Mouse (Mus musculus): ENCODE measurements around the gene Bcl2l15. TPM values are rescaled to one million over a fixed set of nuclear protein-coding genes. Genes with fewer than 3 reads are reported as not detected.
"Not testable (repeated sequence)": the region's sequence is repeated elsewhere in the genome, so short reads cannot be mapped to it uniquely, and the experiment has no call there.

The Bcl2l15 gene
- polyA plus RNA-seq (2016; fragmentation: Nextera tagmentation; extraction: Ambion mirVana): 0.38 and 0.42 TPM in 2 replicates

DNA sequence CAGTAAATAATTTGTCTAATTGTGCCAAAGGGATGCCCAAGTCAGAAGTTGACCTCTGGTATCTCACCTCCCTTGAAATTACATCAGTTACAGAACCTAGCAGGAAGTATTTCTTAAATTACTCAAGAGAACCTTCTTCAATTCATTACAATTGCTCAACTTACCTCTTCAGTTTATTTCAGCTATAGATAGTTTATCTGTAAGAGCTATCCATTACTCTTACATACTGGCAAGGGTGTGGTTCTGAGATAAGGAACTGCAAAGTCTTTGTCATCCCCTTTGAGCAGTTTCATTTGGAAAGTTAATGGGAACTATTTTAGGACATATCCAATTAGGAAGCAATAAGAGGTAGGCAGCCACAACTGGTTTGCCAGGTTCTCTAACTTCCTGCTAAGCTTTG lies at the start of gene Bcl2l15:
Bcl2l15 (plus strand) TSS at position 176 of the 400 bp plus-strand sequence.
- Histone ChIP-seq H3K9ac (replicated peaks) (no peak within 1 kb of the TSS), H3K36me3 (no peaks in the 10 kb centered on the region), H3K27ac (replicated peaks) (no peak within 1 kb of the TSS), H3K4me2 (replicated peaks) (no peak within 1 kb of the TSS), H3K4me3 (no peak within 1 kb of the TSS), H3K9me3 (no peaks in the 10 kb centered on the region), H3K4me1 (no peaks in the 10 kb centered on the region), H3K27me3 (no peaks in the 10 kb centered on the region)
- no peak for ATAC-seq (ENCODE audit: low FRiP score, low read depth)

DNA sequence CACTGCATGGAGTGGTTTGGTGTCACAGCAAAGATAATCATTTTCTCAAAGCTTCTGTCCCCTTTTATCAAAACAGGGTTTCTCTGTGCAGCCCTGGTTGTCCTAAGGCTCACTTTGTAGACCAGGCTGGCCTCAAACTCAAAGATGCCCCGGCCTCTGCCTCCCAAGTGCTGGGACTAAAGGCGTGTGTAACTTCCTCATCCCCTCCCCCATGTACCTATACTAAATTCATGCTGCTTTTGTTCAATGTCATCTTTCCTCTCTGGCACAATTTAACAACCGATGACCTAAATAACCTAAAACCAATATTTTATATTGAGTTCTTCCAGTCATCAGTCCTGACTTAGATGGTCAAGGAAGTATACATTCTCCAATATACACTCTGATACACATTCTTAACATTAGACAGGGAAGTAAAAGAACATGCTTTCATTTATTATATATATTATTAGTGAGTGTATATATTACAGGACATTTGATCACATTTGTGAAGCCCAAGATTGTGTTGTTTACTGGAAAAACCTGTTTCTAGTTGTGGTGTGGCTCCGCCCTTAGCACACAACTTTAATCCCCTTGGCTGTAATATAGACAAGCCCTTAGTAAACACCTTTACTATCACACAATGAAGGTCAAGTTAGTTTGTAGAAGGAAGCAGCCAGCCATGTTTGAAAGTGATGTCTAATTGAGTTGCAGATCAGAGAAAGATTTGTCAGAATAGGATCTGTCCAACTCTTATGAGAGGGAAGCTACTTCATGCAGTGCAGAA lies 49.4 kb upstream of the Bcl2l15 start:
- H3K9ac ChIP-seq (replicated peaks): no peak overlapping the region
- no peak overlapping the region for H3K4me2 ChIP-seq (replicated peaks)
- no peaks in the 10 kb centered on the region for H3K27me3 ChIP-seq
- H3K36me3 ChIP-seq: no peaks in the 10 kb centered on the region
- no peak overlapping the region for H3K27ac ChIP-seq (replicated peaks)
- WGBS: 94% methylated on average over 4 of the region's 4 CpGs
- no peak for ATAC-seq (ENCODE audit: low FRiP score, low read depth)
- no peak overlapping the region for H3K4me3 ChIP-seq
- 0 out of 2 replicates have a peak, but pooled peaks cover 2% of the 10 kb centered on the region for H3K4me1 ChIP-seq
- H3K9me3 ChIP-seq: no peaks in the 10 kb centered on the region

DNA sequence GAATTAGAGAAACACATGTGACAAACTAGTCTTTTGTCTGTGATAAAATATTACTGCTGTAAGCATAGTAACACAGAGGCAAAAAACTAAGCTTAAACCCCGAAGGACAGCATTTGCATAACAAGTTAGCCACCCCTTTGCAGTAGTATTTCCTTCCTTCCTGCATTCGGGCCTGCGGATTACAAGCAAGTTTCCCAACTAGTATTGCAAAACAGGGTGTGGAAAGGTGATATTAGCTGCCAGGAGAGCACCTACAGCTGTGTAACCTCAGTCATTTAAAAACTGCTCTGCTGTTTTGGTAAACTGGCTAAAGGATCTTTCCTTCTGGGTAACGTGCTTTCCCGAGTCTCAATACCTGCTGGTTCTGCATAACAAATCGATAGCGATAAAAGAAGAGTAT lies 45.2 kb upstream of the Bcl2l15 start:
- Histone ChIP-seq H3K27ac (replicated peaks) (no peak overlapping the region), H3K9me3 (no peaks in the 10 kb centered on the region), H3K27me3 (no peaks in the 10 kb centered on the region), H3K4me1 (peaks cover 19% of the 10 kb centered on the region), H3K36me3 (no peaks in the 10 kb centered on the region), H3K4me2 (replicated peaks) (no peak overlapping the region), H3K9ac (replicated peaks) (no peak overlapping the region), H3K4me3 (no peak overlapping the region)
- 68% methylated on average over 7 of the region's 7 CpGs for WGBS
- no peak for ATAC-seq (ENCODE audit: low FRiP score, low read depth)

DNA sequence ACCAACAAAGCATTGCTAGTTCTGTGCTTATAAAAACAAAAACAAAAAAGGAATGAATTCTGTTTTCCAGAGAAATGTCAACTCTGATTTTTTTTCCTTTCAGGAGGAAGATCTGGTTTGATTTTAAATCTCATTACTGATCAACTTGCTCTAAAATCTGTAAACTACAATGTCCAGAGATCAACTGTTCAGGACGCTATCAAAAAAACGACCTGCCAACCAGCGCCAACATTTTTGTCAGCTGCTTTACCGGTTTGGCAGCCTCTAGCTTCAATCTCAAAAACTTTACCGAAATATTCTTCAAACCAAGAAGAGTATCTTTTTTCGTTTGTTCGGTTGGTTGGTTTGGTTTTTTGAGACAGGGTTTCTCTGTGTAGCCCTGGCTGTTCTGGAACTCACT lies 43.3 kb upstream of the Bcl2l15 start:
- Histone ChIP-seq H3K9ac (replicated peaks) (no peak overlapping the region), H3K27me3 (no peaks in the 10 kb centered on the region), H3K9me3 (no peaks in the 10 kb centered on the region), H3K36me3 (no peaks in the 10 kb centered on the region), H3K4me1 (peaks cover 19% of the 10 kb centered on the region), H3K4me3 (no peak overlapping the region), H3K27ac (replicated peaks) (no peak overlapping the region), H3K4me2 (replicated peaks) (peak overlapping the region; percentile 88)
- 86% methylated on average over 7 of the region's 7 CpGs for WGBS
- ATAC-seq (ENCODE audit: low FRiP score, low read depth): no peak

DNA sequence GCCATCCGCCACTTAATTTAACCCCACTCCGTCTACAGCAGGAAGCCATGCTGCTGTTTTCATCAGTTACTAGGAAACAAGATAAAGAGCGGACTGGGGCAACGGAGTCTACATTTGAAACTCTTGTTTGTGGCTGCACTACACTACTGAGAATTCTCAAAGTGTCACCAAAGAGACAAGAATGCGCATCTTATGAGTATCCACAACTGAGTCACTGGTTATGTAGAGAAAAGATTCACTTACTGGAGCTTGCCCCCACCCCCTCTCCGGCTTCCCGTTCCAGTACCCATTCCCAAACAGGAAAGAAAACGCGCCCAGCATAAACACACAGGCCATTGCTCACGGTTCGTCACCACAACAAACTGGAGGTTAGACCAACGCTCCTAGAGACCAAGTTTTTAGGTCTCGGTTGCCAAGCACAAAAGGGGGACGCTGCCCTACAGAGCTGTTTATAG lies 42.5 kb upstream of the Bcl2l15 start:
- H3K27ac ChIP-seq (replicated peaks): peak overlapping the region; percentile 87

DNA sequence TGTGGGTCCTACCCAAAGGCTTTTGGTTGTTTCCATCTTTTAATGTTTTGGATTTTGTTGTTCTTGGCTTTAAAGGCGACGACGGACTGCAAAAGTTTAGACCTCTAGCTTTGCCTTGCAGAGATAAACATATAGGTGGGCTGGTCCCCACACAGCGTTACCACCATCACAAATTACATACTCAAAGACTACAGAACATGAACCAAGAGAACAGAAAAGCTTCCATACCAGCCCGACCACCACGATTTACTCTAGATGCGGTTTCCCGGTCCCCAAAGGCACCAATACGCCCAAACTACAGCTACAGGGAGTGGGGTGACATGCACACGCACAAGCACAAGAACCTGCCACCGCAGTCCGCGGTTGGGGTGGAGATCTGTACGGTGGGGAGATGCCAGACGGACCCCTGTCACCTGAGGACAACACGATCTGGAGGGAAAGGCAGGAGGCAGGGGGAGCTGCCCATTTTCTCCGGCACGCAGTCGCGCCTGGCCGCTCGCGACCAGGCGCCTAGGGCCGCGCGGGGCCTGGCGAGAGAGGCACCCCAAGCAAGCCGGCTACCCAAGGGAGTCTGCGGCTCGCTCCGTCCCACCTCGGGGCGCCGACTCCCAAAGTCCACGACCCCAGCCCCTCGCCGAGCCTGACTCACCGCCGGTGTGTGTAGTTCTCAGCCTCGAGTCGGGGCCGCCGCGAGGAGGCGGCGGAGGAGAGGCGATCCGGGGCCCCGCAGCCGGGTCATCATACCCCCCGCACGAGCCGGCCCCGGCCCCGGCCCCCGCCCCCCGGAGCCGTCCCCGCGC lies 41.9 kb upstream of the Bcl2l15 start:
- no peaks in the 10 kb centered on the region for H3K27me3 ChIP-seq
- H3K4me3 ChIP-seq: peak overlapping the region; percentile 97
- H3K27ac ChIP-seq (replicated peaks): peak overlapping the region; percentile 87
- WGBS: under 1% methylated on average over 42 of the region's 61 CpGs
- peaks cover 19% of the 10 kb centered on the region for H3K4me1 ChIP-seq
- H3K36me3 ChIP-seq: no peaks in the 10 kb centered on the region
- H3K4me2 ChIP-seq (replicated peaks): peak overlapping the region; percentile 88
- H3K9me3 ChIP-seq: no peaks in the 10 kb centered on the region
- ATAC-seq (ENCODE audit: low FRiP score, low read depth): peak; percentile 88
- peak overlapping the region; percentile 96 for H3K9ac ChIP-seq (replicated peaks)

More for the DNA sequence above, 42.5 kb upstream of the Bcl2l15 start:
- no peak for ATAC-seq (ENCODE audit: low FRiP score, low read depth)
- Histone ChIP-seq H3K27me3 (no peaks in the 10 kb centered on the region), H3K9me3 (no peaks in the 10 kb centered on the region), H3K4me3 (peak overlapping the region; percentile 97), H3K9ac (replicated peaks) (peak overlapping the region; percentile 96), H3K4me1 (peaks cover 19% of the 10 kb centered on the region), H3K4me2 (replicated peaks) (peak overlapping the region; percentile 88), H3K36me3 (no peaks in the 10 kb centered on the region)
- 2% methylated on average over 14 of the region's 14 CpGs for WGBS

DNA sequence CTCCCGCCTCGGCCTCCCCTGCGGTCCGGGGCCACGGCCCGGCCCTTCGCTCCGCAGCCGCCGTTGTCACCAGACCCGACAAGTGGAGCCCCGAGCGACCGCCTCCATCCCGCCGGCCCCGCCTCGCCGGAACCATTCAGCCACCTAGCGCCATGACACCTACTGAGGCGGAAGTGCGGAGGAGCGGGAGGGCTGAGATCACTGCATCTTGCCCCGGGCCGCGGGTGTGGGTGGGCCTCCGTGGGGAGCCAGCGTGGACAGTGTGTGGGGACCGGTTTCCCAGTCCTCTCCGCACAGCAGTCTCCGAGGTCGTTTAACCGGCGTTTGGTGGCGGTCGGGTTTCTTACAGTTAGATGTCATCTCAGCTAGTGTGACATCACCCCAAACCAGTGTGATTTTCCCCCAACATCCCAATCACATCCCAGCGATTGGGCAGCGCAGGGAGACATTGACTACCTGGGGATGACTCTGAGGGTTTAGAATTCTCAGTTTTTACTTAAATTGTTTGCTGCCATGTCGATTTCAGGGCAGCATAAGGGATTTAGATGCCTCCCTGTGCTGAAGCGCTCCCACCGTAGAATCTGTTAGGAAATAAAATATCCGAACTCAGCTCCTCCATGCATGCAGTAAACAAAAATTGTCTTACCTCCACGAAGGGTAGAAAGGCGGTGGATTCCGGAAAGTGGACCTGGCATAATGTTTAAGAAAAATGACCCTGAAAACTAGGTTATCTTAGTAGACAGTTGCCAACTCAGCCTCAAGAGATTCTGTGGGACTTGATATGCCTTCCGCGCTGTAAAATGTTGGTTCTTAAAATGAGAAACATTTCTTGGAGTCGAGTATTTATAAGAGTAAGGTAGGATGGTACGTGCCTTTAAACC lies 40.9 kb upstream of the Bcl2l15 start, which contains the start of gene Hipk1:
Hipk1 (minus strand) TSS at position 334 of the 881 bp plus-strand sequence.
- Histone ChIP-seq H3K4me1 (peaks cover 19% of the 10 kb centered on the region), H3K36me3 (no peaks in the 10 kb centered on the region), H3K9me3 (no peaks in the 10 kb centered on the region), H3K4me3 (peak within 1 kb of the TSS; percentile 97), H3K27me3 (no peaks in the 10 kb centered on the region), H3K9ac (replicated peaks) (peak within 1 kb of the TSS; percentile 96), H3K27ac (replicated peaks) (peak within 1 kb of the TSS; percentile 87), H3K4me2 (replicated peaks) (peak within 1 kb of the TSS; percentile 88)
- ATAC-seq (ENCODE audit: low FRiP score, low read depth): peak; percentile 96
- WGBS: 9% methylated on average over 49 of the region's 49 CpGs

DNA sequence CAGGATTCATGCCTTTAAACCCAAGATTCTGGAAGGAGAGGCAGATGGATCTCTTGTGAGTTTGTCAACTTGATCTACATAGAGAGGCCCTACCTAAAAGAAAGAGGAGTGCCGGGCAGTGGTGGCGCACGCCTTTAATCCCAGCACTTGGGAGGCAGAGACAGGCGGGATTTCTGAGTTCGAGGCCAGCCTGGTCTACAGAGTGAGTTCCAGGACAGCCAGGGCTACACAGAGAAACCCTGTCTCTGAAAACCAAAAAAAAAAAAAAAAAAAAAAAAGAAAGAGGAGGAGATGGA lies 40.3 kb upstream of the Bcl2l15 start:
- H3K9me3 ChIP-seq; H3K4me3 ChIP-seq; H3K27me3 ChIP-seq; H3K36me3 ChIP-seq; H3K27ac ChIP-seq (replicated peaks); H3K9ac ChIP-seq (replicated peaks); ATAC-seq (ENCODE audit: low FRiP score, low read depth): not testable (repeated sequence)
- WGBS: 82% methylated on average over 5 of the region's 5 CpGs
- H3K4me1 ChIP-seq: peaks cover 19% of the 10 kb centered on the region
- peak overlapping the region; percentile 88; the same call in 1 of the 2 replicates for H3K4me2 ChIP-seq (replicated peaks)

DNA sequence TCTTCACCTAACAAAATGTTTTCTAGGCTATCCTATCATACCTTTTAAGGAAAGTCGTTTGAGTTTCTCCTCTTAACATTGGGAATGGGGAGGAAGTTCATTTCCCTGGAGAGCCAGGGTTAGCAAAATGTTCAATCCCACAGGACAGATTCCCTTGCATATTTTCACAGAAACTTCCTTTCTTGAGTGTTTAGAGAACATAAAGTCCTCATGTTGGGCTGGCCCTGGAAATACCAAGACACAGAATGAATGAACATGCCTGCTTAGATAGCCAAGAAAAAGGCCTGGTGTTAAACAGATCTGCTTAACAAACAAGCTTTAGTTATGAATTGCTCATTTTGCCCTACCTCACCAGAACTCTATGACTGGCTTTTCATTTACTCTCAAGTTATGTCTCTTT lies 39.8 kb upstream of the Bcl2l15 start:
- H3K4me2 ChIP-seq (replicated peaks): no peak overlapping the region
- H3K27ac ChIP-seq (replicated peaks): no peak overlapping the region
- WGBS: 83% methylated on average over 1 of the region's 1 CpGs
- peaks cover 19% of the 10 kb centered on the region for H3K4me1 ChIP-seq
- H3K27me3 ChIP-seq: no peaks in the 10 kb centered on the region
- no peak overlapping the region for H3K4me3 ChIP-seq
- no peaks in the 10 kb centered on the region for H3K9me3 ChIP-seq
- no peak overlapping the region for H3K9ac ChIP-seq (replicated peaks)
- no peaks in the 10 kb centered on the region for H3K36me3 ChIP-seq
- ATAC-seq (ENCODE audit: low FRiP score, low read depth): no peak

DNA sequence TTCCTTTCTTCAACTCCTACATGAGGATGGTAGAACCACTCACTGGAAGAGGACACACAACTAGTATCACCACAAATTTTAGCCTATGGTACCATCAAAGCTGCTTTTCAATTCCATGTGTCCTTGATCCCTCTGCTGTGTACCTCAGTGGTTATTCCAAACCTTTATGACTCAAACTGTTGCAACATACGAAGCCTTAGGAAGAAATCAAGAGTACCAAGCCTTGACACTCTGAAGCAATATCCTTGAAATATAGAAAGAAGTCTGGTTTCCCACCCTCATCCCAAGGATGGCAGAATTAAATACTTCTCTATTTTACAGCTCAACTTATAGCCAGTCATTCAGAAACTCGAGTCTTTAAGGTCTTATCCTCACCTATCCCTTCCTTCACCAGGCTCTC lies 36.0 kb upstream of the Bcl2l15 start:
- no peak overlapping the region for H3K4me3 ChIP-seq

DNA sequence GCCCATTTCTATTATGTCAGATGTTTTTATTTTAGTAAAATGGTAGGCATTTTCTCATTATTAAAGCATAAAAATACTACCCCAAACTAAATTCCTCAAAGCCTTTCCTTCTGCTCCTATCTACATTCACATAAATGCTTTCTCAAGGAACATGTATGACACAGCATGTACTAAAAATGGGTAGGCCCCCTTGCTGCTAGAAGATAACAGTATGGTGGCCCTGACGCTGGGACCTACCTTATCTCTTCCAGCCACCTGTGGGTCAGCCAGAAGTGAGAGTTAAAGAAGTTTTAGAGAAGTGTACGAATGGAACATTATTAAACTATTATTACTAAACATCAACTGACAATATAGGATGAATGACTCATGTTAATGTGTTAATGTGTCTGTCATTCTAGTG lies 32.9 kb upstream of the Bcl2l15 start:
- Histone ChIP-seq H3K4me3 (no peak overlapping the region), H3K27ac (replicated peaks) (no peak overlapping the region), H3K9ac (replicated peaks) (no peak overlapping the region), H3K4me1 (no peaks in the 10 kb centered on the region), H3K9me3 (no peaks in the 10 kb centered on the region), H3K27me3 (no peaks in the 10 kb centered on the region), H3K4me2 (replicated peaks) (no peak overlapping the region), H3K36me3 (peaks cover 22% of the 10 kb centered on the region)
- ATAC-seq (ENCODE audit: low FRiP score, low read depth): no peak
- 87% methylated on average over 2 of the region's 2 CpGs for WGBS

More for the DNA sequence above, 36.0 kb upstream of the Bcl2l15 start:
- no peak for ATAC-seq (ENCODE audit: low FRiP score, low read depth)
- Histone ChIP-seq H3K9ac (replicated peaks) (no peak overlapping the region), H3K27me3 (no peaks in the 10 kb centered on the region), H3K36me3 (no peaks in the 10 kb centered on the region), H3K9me3 (no peaks in the 10 kb centered on the region), H3K27ac (replicated peaks) (no peak overlapping the region), H3K4me2 (replicated peaks) (no peak overlapping the region), H3K4me1 (0 out of 2 replicates have a peak, but pooled peaks cover 3% of the 10 kb centered on the region)
- 69% methylated on average over 2 of the region's 2 CpGs for WGBS

Measured in midbrain, embryonic 12.5 days (tissue).